Mouse (Mus musculus): ENCODE measurements around the gene Dnajc14. TPM values are rescaled to one million over a fixed set of nuclear protein-coding genes. Genes with fewer than 3 reads are reported as not detected.

Dnajc14 gene
- polyA plus RNA-seq, 1 experiment from 2014 or later = 53.7 TPM

GRCm38 (mm10) chr10:128801981-128802495 is 1.8 kb upstream of the Dnajc14 start:
- DNase-seq (ENCODE audit: low spot score) = no peak
- 85% methylated on average over 16 of the region's 16 CpGs for WGBS
- Histone ChIP-seq H3K36me3 (replicated peaks) (peaks cover 47% of the 10 kb centered on the region), H3K4me1 (peaks cover 33% of the 10 kb centered on the region), H3K4me3 (no peak overlapping the region; the same call in 1 of the 2 replicates), H3K9me3 (no peaks in the 10 kb centered on the region), H3K27me3 (replicated peaks; ENCODE audit: low read depth, poor library complexity, severe bottlenecking) (no peaks in the 10 kb centered on the region), H3K27ac (replicated peaks) (no peak overlapping the region)

DNA sequence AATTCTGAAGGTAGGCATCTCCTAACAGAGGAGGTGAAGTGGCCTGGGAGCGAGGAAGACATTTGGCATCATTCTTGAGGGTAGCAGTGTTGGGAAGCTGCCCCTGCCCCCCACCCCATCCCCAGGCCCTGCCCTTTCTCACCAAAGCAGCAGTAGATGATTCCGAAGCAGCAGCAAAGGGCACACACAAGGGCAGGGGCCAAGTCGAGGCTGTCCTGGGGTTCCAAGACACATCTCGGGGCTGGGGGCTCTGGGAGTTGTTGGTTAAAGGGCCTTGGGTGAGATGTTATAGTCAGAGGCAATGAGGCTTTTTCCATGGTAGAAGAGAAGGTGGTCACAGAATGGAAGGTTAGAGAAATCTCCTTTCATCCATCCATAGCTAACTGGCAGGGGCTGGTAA is 906 bp upstream of the Dnajc14 start:
- DNase-seq (ENCODE audit: low spot score) = no peak
- H3K27me3 ChIP-seq (replicated peaks; ENCODE audit: low read depth, poor library complexity, severe bottlenecking) = no peaks in the 10 kb centered on the region
- H3K9me3 ChIP-seq = no peaks in the 10 kb centered on the region
- peaks cover 56% of the 10 kb centered on the region for H3K36me3 ChIP-seq (replicated peaks)
- peak overlapping the region; percentile 72 for H3K4me3 ChIP-seq
- 57% methylated on average over 4 of the region's 4 CpGs for WGBS
- peak overlapping the region; percentile 91 for H3K27ac ChIP-seq (replicated peaks)
- H3K4me1 ChIP-seq = peaks cover 42% of the 10 kb centered on the region

DNA sequence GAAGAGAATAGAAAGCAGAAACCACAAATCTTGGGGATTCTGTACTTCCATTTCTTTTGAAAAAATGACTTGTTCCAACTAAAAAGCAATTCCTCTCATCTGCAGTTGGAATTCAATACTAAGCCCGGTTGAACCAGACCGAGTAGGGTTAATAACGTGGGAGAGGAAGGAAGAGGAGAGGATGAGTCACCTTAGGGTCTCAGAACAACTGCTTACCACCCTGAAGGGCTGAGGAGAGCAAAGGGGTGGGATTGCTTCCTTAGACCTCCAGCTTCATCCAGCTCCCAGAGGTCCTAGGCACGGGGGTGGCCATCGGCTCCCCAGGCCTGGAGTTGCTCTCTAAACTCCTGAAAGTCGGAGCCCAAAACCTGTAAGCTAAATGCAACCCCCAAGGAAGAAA is 501 bp upstream of the Dnajc14 start:
- H3K4me3 ChIP-seq = peak overlapping the region; percentile 72
- no peaks in the 10 kb centered on the region for H3K9me3 ChIP-seq
- H3K36me3 ChIP-seq (replicated peaks) = peaks cover 57% of the 10 kb centered on the region
- H3K27ac ChIP-seq (replicated peaks) = peak overlapping the region; percentile 91
- 12% methylated on average over 6 of the region's 6 CpGs for WGBS
- no peak for DNase-seq (ENCODE audit: low spot score)
- peaks cover 46% of the 10 kb centered on the region for H3K4me1 ChIP-seq
- no peaks in the 10 kb centered on the region for H3K27me3 ChIP-seq (replicated peaks; ENCODE audit: low read depth, poor library complexity, severe bottlenecking)

DNA sequence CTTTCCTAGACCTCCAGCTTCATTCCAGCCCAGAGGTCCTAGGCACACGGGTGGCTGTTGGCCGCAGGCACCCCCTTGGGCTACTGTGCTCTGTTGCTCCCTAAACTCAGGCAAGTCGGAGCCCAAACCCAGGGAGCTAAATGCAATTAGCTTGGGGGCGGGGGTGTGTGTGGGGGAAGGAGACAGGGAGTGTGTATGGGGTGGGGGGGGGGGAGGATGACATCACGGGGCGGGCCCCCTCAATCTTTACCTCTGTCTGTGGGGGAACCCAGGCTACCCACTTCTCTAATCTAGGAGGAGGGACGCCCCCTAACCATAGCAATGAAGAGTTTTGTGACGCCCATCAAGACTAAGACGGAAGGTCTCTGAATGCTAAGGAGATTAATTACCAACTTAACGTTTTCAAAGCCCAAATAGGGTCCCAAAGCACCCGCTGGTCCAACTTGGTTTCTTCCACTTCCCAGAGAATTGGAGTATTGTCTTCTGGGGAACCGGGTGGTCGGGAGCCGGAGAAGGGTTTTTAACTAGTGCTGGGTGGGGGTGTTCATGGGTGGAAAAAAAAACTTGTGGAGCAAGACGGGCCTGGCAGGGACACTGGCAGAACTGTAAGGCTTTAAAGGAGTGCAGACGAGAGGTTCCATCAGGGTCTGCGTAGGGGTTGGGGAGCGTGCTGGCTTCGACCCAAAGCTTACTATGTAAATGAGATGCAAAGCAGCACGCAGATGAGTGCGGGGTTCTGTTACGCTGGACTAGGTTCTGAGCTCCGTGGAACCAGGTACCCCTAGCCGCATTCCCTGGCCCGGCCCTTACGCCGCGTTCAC is 619 bp downstream of the Dnajc14 start, which contains the start of gene Tmem198b:
Gene Tmem198b, minus strand, starts transcription at position 100 of the 821 bp plus-strand sequence.
- peak; percentile 87 for DNase-seq (ENCODE audit: low spot score)
- Histone ChIP-seq H3K36me3 (replicated peaks) (peaks cover 59% of the 10 kb centered on the region), H3K4me1 (peaks cover 57% of the 10 kb centered on the region)

DNA sequence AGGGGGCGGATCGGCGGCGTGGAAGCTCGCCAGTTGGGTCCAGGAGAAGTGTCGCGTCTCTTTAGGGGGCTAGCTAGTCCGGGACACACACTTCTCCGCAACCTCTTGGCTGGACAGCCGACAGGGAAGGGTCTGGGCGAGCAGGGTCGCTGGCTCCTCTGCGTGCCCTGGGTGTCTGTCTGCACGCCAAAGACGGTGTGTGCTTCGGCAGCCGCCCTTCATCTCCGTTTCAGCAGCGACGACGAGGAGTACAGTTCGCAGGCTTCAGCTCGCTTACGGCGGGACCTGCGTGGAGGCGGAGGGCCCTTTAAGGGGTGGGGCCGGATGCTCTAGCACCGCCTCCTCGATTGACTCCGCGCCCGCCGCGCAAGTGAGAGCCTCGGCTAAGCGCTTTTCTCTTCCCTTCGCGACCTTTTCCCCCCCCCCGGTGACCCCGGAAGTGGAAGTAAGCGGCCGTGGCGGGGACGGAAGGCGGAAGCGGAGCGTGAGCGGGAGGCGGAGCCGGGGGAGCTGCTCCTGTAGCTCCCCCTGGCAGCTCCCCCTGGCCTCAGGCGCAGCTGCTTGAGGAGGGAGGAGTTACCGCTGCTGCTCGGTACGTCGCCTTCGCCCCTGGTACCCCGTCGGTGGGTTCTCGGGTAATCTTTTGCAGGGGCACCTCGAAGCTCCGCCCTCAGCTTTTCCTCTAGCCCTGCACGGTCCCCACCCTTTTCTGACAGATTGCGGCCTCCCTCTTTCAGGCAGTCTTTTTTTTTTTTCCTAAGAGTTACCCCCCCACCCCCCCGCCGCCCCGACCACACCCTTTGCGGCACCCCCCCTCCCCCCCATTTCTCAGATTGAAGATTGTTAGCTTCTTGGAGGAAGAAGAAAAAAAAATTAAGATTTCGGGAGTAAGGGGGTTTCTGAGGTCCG is 1.5 kb downstream of the Dnajc14 start:
- peaks cover 59% of the 10 kb centered on the region for H3K36me3 ChIP-seq (replicated peaks)
- H3K4me1 ChIP-seq = peaks cover 59% of the 10 kb centered on the region
- WGBS = under 1% methylated on average over 70 of the region's 70 CpGs
- H3K27ac ChIP-seq (replicated peaks) = peak overlapping the region; percentile 91
- peak overlapping the region; percentile 72 for H3K4me3 ChIP-seq
- no peaks in the 10 kb centered on the region for H3K9me3 ChIP-seq
- DNase-seq (ENCODE audit: low spot score) = peak; percentile 99
- H3K27me3 ChIP-seq (replicated peaks; ENCODE audit: low read depth, poor library complexity, severe bottlenecking) = no peaks in the 10 kb centered on the region

More for the DNA sequence above, 619 bp downstream of the Dnajc14 start, which contains the start of gene Tmem198b:
- Histone ChIP-seq H3K9me3 (no peaks in the 10 kb centered on the region), H3K27ac (replicated peaks) (peak within 1 kb of the TSS; percentile 91), H3K4me3 (peak within 1 kb of the TSS; percentile 72), H3K27me3 (replicated peaks; ENCODE audit: low read depth, poor library complexity, severe bottlenecking) (no peaks in the 10 kb centered on the region)
- under 1% methylated on average over 28 of the region's 28 CpGs for WGBS

- Histone ChIP-seq H3K9me3 (no peaks in the 10 kb centered on the region), H3K36me3 (replicated peaks) (peaks cover 54% of the 10 kb centered on the region), H3K4me1 (peaks cover 59% of the 10 kb centered on the region), H3K27me3 (replicated peaks; ENCODE audit: low read depth, poor library complexity, severe bottlenecking) (no peaks in the 10 kb centered on the region), H3K27ac (replicated peaks) (peak overlapping the region; percentile 91), H3K4me3 (peak overlapping the region; percentile 72)
- 69% methylated on average over 6 of the region's 6 CpGs for WGBS
- no peak for DNase-seq (ENCODE audit: low spot score)
Measured at GRCm38 (mm10) chr10:128806086-128806485, 2.2 kb downstream of the Dnajc14 start.

- Histone ChIP-seq H3K4me3 (peak overlapping the region; percentile 72), H3K27ac (replicated peaks) (no peak overlapping the region), H3K9me3 (no peaks in the 10 kb centered on the region), H3K36me3 (replicated peaks) (peaks cover 46% of the 10 kb centered on the region), H3K4me1 (peaks cover 59% of the 10 kb centered on the region), H3K27me3 (replicated peaks; ENCODE audit: low read depth, poor library complexity, severe bottlenecking) (no peaks in the 10 kb centered on the region)
- WGBS = 94% methylated on average over 8 of the region's 8 CpGs
- no peak for DNase-seq (ENCODE audit: low spot score)
Measured at GRCm38 (mm10) chr10:128807018-128807417, 3.2 kb downstream of the Dnajc14 start.

- Histone ChIP-seq H3K36me3 (replicated peaks) (peaks cover 79% of the 10 kb centered on the region), H3K4me3 (no peak within 1 kb of the TSS), H3K27ac (replicated peaks) (no peak within 1 kb of the TSS), H3K27me3 (replicated peaks; ENCODE audit: low read depth, poor library complexity, severe bottlenecking) (no peaks in the 10 kb centered on the region), H3K4me1 (peaks cover 11% of the 10 kb centered on the region), H3K9me3 (no peaks in the 10 kb centered on the region)
- WGBS = 93% methylated on average over 13 of the region's 13 CpGs
- DNase-seq (ENCODE audit: low spot score) = no peak
Measured at GRCm38 (mm10) chr10:128817033-128817432, 13.2 kb downstream of the Dnajc14 start, which contains the start of gene Sarnp. Gene Sarnp, plus strand, starts transcription at chr10:128817333.

DNA sequence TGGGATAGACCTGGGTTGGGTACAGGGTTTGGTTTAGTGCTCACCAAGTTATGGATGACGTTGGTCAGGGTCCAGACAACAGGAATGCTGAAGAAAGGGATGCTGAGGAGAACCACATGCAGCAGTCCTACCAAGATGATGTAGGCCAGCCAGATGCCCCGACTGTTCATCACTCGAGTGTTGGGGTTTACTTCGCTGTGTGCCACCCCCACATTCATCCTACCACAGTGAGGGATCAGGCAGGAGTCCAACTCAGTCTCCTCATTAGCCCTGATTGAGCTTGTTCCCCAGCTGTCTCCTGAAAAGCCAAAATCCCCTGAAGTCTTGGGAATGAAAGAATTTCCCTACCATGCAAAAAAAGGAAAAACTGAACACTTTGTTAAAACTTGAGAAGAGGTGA is 16.4 kb downstream of the Dnajc14 start:
- DNase-seq (ENCODE audit: low spot score) = no peak
- Histone ChIP-seq H3K4me3 (0 out of 2 replicates have a peak overlapping the region, but pooled peaks have one; percentile 92), H3K27me3 (replicated peaks; ENCODE audit: low read depth, poor library complexity, severe bottlenecking) (no peaks in the 10 kb centered on the region), H3K9me3 (no peaks in the 10 kb centered on the region), H3K4me1 (peaks cover 18% of the 10 kb centered on the region), H3K36me3 (replicated peaks) (peaks cover 62% of the 10 kb centered on the region), H3K27ac (replicated peaks) (no peak overlapping the region)
- 88% methylated on average over 4 of the region's 4 CpGs for WGBS

DNA sequence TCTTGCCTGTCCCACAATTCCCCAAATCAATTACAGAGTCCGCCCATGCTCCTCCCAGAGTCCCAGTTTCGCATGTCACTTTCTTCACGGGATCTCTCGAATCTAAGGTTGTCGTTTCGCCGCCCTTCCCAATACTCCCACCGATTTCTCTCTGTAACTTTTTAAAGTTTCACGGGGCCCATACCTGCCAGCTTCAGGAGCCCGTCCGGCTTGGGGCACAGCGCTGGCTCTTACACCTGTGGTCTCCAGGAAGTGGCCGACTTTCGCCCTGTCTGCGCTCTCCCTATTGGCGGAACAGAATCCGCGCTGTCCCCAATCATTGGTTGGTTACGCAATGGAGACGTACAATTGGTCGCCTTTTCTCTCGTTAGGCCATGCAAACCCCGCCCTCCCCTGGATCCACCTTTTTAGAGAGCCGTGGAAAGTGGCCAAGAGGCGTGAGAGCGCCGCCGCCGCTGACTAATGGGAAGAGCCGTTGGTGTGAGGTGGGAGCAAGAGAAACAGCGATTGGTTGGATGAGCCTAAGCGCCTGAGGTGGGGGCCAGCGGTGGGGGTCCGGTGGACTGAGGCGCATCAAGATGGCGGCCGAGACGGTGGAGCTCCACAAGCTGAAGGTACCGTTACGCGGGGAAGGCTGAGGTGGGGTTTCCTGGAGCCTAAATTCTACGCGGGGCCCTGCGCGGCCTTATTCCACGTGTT is 17.6 kb downstream of the Dnajc14 start, which contains the start of gene Ormdl2:
Gene Ormdl2, minus strand, starts transcription at position 288 of the 699 bp plus-strand sequence.
- Histone ChIP-seq H3K9me3 (no peaks in the 10 kb centered on the region), H3K4me3 (peak within 1 kb of the TSS; percentile 92), H3K27ac (replicated peaks) (peak within 1 kb of the TSS; percentile 90), H3K36me3 (replicated peaks) (peaks cover 62% of the 10 kb centered on the region), H3K27me3 (replicated peaks; ENCODE audit: low read depth, poor library complexity, severe bottlenecking) (no peaks in the 10 kb centered on the region), H3K4me1 (peaks cover 18% of the 10 kb centered on the region)
- under 1% methylated on average over 46 of the region's 46 CpGs for WGBS
- peak; percentile 99 for DNase-seq (ENCODE audit: low spot score)

- whole genome bisulfite sequencing = 6% methylated on average over 13 of the region's 13 CpGs
- Histone ChIP-seq H3K27me3 (replicated peaks; ENCODE audit: low read depth, poor library complexity, severe bottlenecking) (no peaks in the 10 kb centered on the region), H3K4me1 (peaks cover 18% of the 10 kb centered on the region), H3K9me3 (no peaks in the 10 kb centered on the region), H3K36me3 (replicated peaks) (peaks cover 62% of the 10 kb centered on the region), H3K4me3 (peak overlapping the region; percentile 92), H3K27ac (replicated peaks) (peak overlapping the region; percentile 90)
- no peak for DNase-seq (ENCODE audit: low spot score)
Measured at GRCm38 (mm10) chr10:128822135-128822534, 18.3 kb downstream of the Dnajc14 start.
